Mouse (Mus musculus) bone marrow macrophage, adult 2 months (primary cell): ENCODE data around the gene Ccdc86.

Source experiments
- CTCF ChIP-seq: IDR thresholded peaks from 2 replicates; pipeline ENCODE4 v1.5.1; 2012; ENCODE audit warnings: low read depth, mild to moderate bottlenecking, low read length, moderate library complexity
- POLR2A ChIP-seq: IDR thresholded peaks from 2 replicates; pipeline ENCODE4 v1.6.1; 2012; ENCODE audit warnings: mild to moderate bottlenecking, low read depth, low read length, borderline replicate concordance

DNA sequence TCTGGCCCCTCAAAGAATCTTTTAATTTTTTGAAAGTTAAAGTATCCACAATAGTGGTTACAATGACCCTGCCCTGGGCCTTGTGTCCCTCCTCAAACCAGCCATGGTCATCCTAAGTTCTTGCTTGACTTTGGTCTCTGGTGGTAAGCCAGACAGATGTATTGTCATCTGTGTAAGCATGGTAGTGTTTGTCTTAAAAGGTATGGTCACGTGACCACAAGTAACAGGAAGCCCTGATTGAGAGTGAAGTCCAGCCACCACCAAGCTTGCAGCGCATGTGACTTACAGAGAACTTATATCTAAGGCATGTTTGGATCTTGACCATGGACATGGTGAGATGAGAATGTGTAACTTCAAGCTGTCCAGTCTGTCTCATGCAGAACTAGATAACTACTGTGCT is 26.1 kb upstream of the Ccdc86 start:
- no peak for TF ChIP-seq CTCF
- no peak for TF ChIP-seq POLR2A
